ENCODE assay signal across 8 mouse cellular contexts in genomic region chr11:6003046-6003639, GRCm38 (mm10). TPM values are rescaled to one million over a fixed set of nuclear protein-coding genes. Genes with fewer than 3 reads are reported as not detected.
A peak's percentile ranks its signal among the peaks of the same experiment; 100 is the strongest.
DNase-seq lines count a peak whose midpoint lies in the region.

No protein-coding gene starts in this region.

- intact Hi-C loops in heart, postnatal 25 days (cut with DNase I) = no loop called here

- peak; percentile 94 for DNase-seq in heart, adult 11 months
- no peak for DNase-seq in heart, adult 8-10 months (ENCODE audit: low spot score)
- peak; percentile 58 for DNase-seq in 3134 (ENCODE audit: extremely low read depth, insufficient read length, low spot score)
- DNase-seq in ES-CJ7 (ENCODE audit: low read depth, low spot score) = peak; percentile 32
- DNase-seq in heart, postnatal 25 days (ENCODE audit: low spot score) = peak; percentile 20
- no peak for DNase-seq in urinary bladder, adult 2 months (ENCODE audit: low spot score)
- no peak for DNase-seq in urinary bladder, postnatal 4 days (ENCODE audit: low spot score in 2 of 2)
- no peak for DNase-seq in layer of hippocampus, adult 9-10 months (ENCODE audit: low spot score)

RNA-seq across cellular contexts. Expression of gene Ykt6, which starts 47.6 kb away (rescaled TPM):
- 10 to 100 TPM; 54.8 to 67.3 (median 62.1) TPM for total RNA-seq in heart, adult 8-10 months (2022)
- 10 to 100 TPM; 60.9 to 64.9 TPM for total RNA-seq in heart, postnatal 25 days (2021)
- 35.5 and 45.1 TPM in 2 replicates for polyA plus RNA-seq in urinary bladder, adult 2 months (2012; rRNA removed)

RNA-seq across cellular contexts. Expression of gene Gck, which starts 53.3 kb away (rescaled TPM):
- total RNA-seq in heart, adult 8-10 months (2022) = 10 to 100 TPM; 15.2 to 30.8 (median 18.1) TPM
- 1 to 10 TPM; 7.4 to 9.4 TPM for total RNA-seq in heart, postnatal 25 days (2021)
- polyA plus RNA-seq in urinary bladder, adult 2 months (2012; rRNA removed) = 0.03 and 0.08 TPM in 2 replicates

Comparison
In these comparisons a context has a peak if more than half of its experiments do, and no peak if none do; other contexts are left out.
1. DNase-seq: peak in heart, adult 11 months (single experiment), 3134 (single experiment), ES-CJ7 (single experiment) and heart, postnatal 25 days (single experiment); none in heart, adult 8-10 months (single experiment), urinary bladder, adult 2 months (single experiment), urinary bladder, postnatal 4 days (0 of 2) and layer of hippocampus, adult 9-10 months (single experiment).